In genomic region chr11:76858781-76859180, GRCm38 (mm10) we compare ENCODE assay signal across 19 mouse cellular contexts. TPM values are rescaled to one million over a fixed set of nuclear protein-coding genes. Genes with fewer than 3 reads are reported as not detected.
A peak's percentile ranks its signal among the peaks of the same experiment; 100 is the strongest.
DNase-seq lines count a peak whose midpoint lies in the region; ATAC-seq and TF ChIP-seq lines count a peak whose summit lies in the region.
"Had no signal": no experiment of that assay in that cellular context is flagged by ENCODE, and none has a peak within 500 bp of the region (broad histone marks: within the 10 kb centered on the region; RNA-seq: fewer than 3 reads in every experiment).

No protein-coding gene starts in this region.

- H3K9ac ChIP-seq in lung, postnatal 0 days (replicated peaks; ENCODE audit: low read depth), result no peak overlapping the region
- no peak overlapping the region for H3K9ac ChIP-seq in midbrain, embryonic 15.5 days
- H3K9ac ChIP-seq: forebrain, embryonic 13.5 days; limb, embryonic 13.5 days; liver, embryonic 15.5 days; midbrain, embryonic 12.5 days had no signal

- H3K4me1 ChIP-seq in lung, postnatal 0 days (ENCODE audit: insufficient read depth, low read depth, low read length), result peaks cover 3% of the 10 kb centered on the region; the same call in 1 of the 2 replicates
- H3K4me1 ChIP-seq in megakaryocyte, embryonic 14.5 days, result peaks cover 42% of the 10 kb centered on the region
- H3K4me1 ChIP-seq in midbrain, embryonic 15.5 days, result no peaks in the 10 kb centered on the region
- H3K4me1 ChIP-seq: limb, embryonic 13.5 days; liver, embryonic 15.5 days had no signal

- WGBS in lung, postnatal 0 days, result 51% methylated on average over 5 of the region's 5 CpGs
- 79% methylated on average over 5 of the region's 5 CpGs for WGBS in midbrain, embryonic 15.5 days

- intact Hi-C loops in heart, postnatal 36 days (cut with DNase I), result no loop called here

- TF ChIP-seq EP300 in lung, postnatal 0 days (IDR thresholded peaks at IDR 0.05), result no peak

- H3K9me3 ChIP-seq in lung, postnatal 0 days (ENCODE audit: low read length), result no peaks in the 10 kb centered on the region
- peaks cover 10% of the 10 kb centered on the region for H3K9me3 ChIP-seq in megakaryocyte, embryonic 14.5 days
- H3K9me3 ChIP-seq in midbrain, embryonic 15.5 days, result no peaks in the 10 kb centered on the region
- H3K9me3 ChIP-seq: forebrain, embryonic 13.5 days; limb, embryonic 13.5 days; liver, embryonic 15.5 days; midbrain, embryonic 12.5 days had no signal

- no peak overlapping the region for H3K4me3 ChIP-seq in lung, postnatal 0 days (ENCODE audit: low read depth, low read length)
- peak overlapping the region; percentile 87 for H3K4me3 ChIP-seq in megakaryocyte, embryonic 14.5 days (replicated peaks)
- no peak overlapping the region for H3K4me3 ChIP-seq in midbrain, embryonic 15.5 days
- H3K4me3 ChIP-seq: forebrain, embryonic 13.5 days; limb, embryonic 13.5 days; liver, embryonic 15.5 days; midbrain, embryonic 12.5 days had no signal

- no peaks in the 10 kb centered on the region for H3K36me3 ChIP-seq in lung, postnatal 0 days (ENCODE audit: insufficient read depth, low read length)
- H3K36me3 ChIP-seq in megakaryocyte, embryonic 14.5 days (replicated peaks; ENCODE audit: low read length), result no peaks in the 10 kb centered on the region
- H3K36me3 ChIP-seq in midbrain, embryonic 15.5 days (replicated peaks), result no peaks in the 10 kb centered on the region
- H3K36me3 ChIP-seq: limb, embryonic 13.5 days; liver, embryonic 15.5 days; midbrain, embryonic 12.5 days had no signal

- no peak overlapping the region for H3K27ac ChIP-seq in lung, postnatal 0 days (ENCODE audit: low read length)
- H3K27ac ChIP-seq in midbrain, embryonic 15.5 days, result no peak overlapping the region
- H3K27ac ChIP-seq: forebrain, embryonic 13.5 days; limb, embryonic 13.5 days; liver, embryonic 15.5 days; midbrain, embryonic 12.5 days had no signal

- DNase-seq in heart, adult 11 months, result peak; percentile 89
- DNase-seq in heart, postnatal 36 days, result no peak
- DNase-seq in lung, postnatal 0 days (ENCODE audit: low spot score), result peak; percentile 13
- no peak for DNase-seq in lung, postnatal 10 days
- DNase-seq in adrenal gland, postnatal 4 days (ENCODE audit: low spot score in 2 of 2), result no peak
- DNase-seq in adrenal gland, adult 8-10 months, result no peak
- DNase-seq: adrenal gland, postnatal 36 days; cerebellum, postnatal 10 days; kidney, adult 18-20 months; kidney, postnatal 10 days; layer of hippocampus, adult 9-11 months had no signal

- ATAC-seq in lung, postnatal 0 days, result no peak
- ATAC-seq in midbrain, embryonic 15.5 days (replicated peaks), result no peak
- ATAC-seq: forebrain, embryonic 13.5 days; hindbrain, embryonic 16.5 days had no signal

- H3K4me2 ChIP-seq in lung, postnatal 0 days (replicated peaks; ENCODE audit: low read depth, low read length), result no peak overlapping the region
- H3K4me2 ChIP-seq in midbrain, embryonic 15.5 days, result no peak overlapping the region
- H3K4me2 ChIP-seq: forebrain, embryonic 13.5 days; limb, embryonic 13.5 days; liver, embryonic 15.5 days; midbrain, embryonic 12.5 days had no signal

- TF ChIP-seq CTCF in lung, postnatal 0 days (IDR thresholded peaks at IDR 0.05), result no peak

- no peaks in the 10 kb centered on the region for H3K27me3 ChIP-seq in lung, postnatal 0 days (replicated peaks; ENCODE audit: insufficient read depth, low read length)
- peaks cover 7% of the 10 kb centered on the region for H3K27me3 ChIP-seq in megakaryocyte, embryonic 14.5 days (replicated peaks)
- no peaks in the 10 kb centered on the region for H3K27me3 ChIP-seq in midbrain, embryonic 15.5 days (replicated peaks)
- H3K27me3 ChIP-seq: forebrain, embryonic 13.5 days; limb, embryonic 13.5 days; midbrain, embryonic 12.5 days had no signal

RNA-seq across cellular contexts. Expression of gene Cpd, which starts 12.0 kb away (rescaled TPM):
- total RNA-seq in heart, postnatal 36 days (2021), result 10 to 100 TPM; 43.3 to 44.9 TPM
- polyA plus RNA-seq in lung, postnatal 0 days (2015; fragmentation: Nextera tagmentation; extraction: Ambion mirVana), result 15.7 and 16.7 TPM in 2 replicates
- 0.40 and 1.0 TPM in 2 replicates for polyA plus RNA-seq in megakaryocyte, embryonic 14.5 days (2012; ENCODE audit: insufficient read depth, low replicate concordance)
- 10 to 100 TPM; 62.9 to 69.5 TPM for total RNA-seq in adrenal gland, postnatal 4 days (2021)
- 5.3 and 5.4 TPM in 2 replicates for polyA plus RNA-seq in midbrain, embryonic 15.5 days (2015; fragmentation: Nextera tagmentation; extraction: Ambion mirVana)
- 10 to 100 TPM; 35.5 to 54.1 (median 45.7) TPM for total RNA-seq in adrenal gland, adult 8-10 months (2022)

RNA-seq across cellular contexts. Expression of gene Tmigd1, which starts 43.2 kb away (rescaled TPM):
- under 1 TPM; 0.22 to 0.27 TPM for total RNA-seq in heart, postnatal 36 days (2021)
- polyA plus RNA-seq in lung, postnatal 0 days (2015; fragmentation: Nextera tagmentation; extraction: Ambion mirVana), result 0.29 and 0.44 TPM in 2 replicates
- polyA plus RNA-seq in megakaryocyte, embryonic 14.5 days (2012; ENCODE audit: insufficient read depth, low replicate concordance), result not detected in 2 replicates
- total RNA-seq in adrenal gland, postnatal 4 days (2021), result 1 to 10 TPM; 1.2 to 1.5 TPM
- not detected in 2 replicates for polyA plus RNA-seq in midbrain, embryonic 15.5 days (2015; fragmentation: Nextera tagmentation; extraction: Ambion mirVana)
- under 1 TPM; 0.34 to 0.66 (median 0.60) TPM for total RNA-seq in adrenal gland, adult 8-10 months (2022)
- total RNA-seq: left cerebral cortex, postnatal 10 days had no signal
- polyA plus RNA-seq: hindbrain, embryonic 16.5 days; limb, embryonic 13.5 days; liver, embryonic 15.5 days; midbrain, embryonic 12.5 days had no signal

Comparison
In these comparisons a context has a peak if more than half of its experiments do, and no peak if none do; other contexts are left out.
1. DNase-seq: peak in heart, adult 11 months (single experiment) and lung, postnatal 0 days (single experiment); none in heart, postnatal 36 days (0 of 2), lung, postnatal 10 days (single experiment), adrenal gland, postnatal 4 days (0 of 2) and adrenal gland, adult 8-10 months (single experiment).